Mouse (Mus musculus) lung, postnatal 36 days (tissue): ENCODE measurements around the gene Gm7534.
A peak's percentile ranks its signal among the peaks of the same experiment; 100 is the strongest.
"Not testable (repeated sequence)": the region's sequence is repeated elsewhere in the genome, so short reads cannot be mapped to it uniquely, and the experiment has no call there.

Experiments
- DNase-seq: peaks from one replicate; pipeline ENCODE4 v3.0.0; 2022; ENCODE audit warnings: mixed read lengths

Gm7534 gene

DNA sequence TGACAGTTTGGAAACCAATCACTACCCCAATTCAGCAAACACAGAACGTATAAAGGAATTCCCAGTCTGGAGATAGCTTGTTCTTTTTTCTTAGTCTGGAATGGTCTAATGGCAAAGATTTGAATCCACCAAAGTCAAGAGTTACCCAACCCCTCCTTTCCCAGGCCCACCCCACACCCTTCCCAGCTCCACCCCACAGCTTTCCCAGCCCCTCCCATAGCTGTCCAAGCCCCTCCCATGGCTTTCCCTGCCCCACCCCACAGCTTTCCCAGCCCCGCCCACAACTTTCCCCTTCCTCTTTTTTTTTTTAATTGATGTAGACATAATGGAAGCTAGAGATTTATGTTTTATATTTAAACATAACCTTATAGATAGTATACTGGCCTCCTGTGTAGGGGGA lies 3.4 kb downstream of the Gm7534 start:
- DNase-seq = no peak

DNA sequence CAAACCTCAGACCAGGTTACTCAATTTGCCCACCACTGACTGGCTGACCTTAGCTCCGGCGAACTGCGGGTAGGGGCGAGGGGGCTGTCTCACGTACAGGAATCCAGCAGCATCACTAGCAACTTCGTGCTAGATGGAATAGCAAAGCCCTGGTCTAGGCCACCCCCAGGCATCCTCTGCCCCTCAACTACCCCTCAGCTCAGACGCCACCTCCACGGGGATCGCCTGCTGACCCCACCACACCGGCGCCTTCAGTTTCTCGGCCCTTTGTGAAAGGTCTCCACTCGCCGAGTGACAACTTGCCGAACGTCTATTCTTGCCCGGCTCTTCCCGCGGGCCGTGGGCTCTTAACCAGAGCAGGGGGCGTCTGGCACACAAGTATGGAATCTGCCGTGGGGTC lies 16.5 kb downstream of the Gm7534 start:
- no peak for DNase-seq

DNA sequence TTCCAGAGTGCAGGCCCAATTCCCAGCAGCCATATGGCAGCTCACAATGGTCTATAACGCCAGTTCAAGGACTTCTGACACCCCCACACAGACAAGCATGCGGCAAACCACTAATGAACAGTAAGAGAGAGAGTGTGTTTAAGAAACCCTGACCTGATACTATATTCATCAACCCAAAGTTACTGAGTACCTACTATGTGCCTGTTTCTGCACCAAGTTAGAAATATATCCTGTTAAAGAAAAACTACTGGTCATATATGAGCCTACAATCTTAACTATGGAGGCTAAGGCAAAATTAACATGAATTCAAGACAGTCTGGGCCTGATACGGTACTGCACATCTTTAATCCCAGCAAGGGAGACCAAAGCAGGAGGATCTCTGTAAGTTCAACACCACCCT lies 17.2 kb downstream of the Gm7534 start:
- DNase-seq = no peak

DNA sequence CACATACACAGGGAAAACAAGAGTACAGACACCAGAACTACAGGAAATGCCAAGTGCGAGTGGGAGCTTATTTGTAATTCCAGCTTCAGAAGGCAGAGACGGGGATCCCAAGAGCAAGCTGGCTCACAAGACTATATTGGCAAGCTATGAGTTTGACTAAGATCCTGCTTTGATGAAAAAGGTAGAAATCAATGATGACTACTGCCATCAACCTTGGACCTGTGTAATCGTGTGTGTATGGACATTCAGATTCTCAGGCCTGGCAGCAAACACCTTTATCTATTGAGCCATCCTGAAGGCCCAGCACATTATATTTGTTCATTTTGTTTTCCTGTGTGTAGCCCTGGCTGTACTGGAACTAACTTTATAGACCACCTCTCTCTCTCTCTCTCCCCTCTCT lies 19.1 kb downstream of the Gm7534 start:
- DNase-seq = no peak

DNA sequence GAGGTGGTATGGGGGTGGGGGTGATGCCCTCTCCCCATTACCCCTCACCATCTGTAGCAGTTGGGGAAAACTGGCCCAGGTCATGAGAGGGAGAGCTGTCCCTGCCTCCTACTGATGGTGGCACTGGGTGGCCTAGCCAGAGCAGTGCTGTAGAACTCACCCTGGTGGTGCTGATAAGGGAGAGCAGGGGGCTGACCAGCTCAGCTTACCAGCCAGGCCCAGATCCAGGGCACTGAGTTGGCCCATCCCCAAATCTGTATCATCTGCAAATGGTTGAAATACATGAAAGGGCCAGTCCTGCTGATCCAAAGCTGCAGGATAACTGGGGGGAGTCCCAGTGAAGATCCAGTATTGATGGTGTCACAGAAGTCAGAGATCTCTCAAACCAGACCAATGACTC lies 21.0 kb downstream of the Gm7534 start:
- DNase-seq = no peak

DNA sequence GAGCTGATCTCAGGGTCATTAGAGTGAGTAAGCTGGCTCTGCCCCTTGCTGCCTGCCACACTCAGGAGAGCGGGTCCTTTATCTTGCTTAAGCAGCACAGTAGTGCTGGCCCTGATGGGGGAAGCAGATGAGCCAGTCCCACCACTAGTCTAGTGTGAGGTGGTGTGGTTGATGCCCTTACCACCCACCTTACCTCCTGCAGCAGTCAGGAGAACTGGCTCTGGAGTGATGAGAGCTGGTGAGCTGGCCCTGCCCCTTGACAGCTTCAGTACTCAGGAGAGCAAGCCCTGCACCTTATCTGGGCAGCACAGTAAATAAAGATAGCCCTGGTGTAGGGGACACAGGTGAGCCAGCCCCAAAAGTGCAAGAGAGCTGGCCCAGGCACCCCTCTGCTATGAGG lies 21.7 kb downstream of the Gm7534 start:
- DNase-seq = no peak

DNA sequence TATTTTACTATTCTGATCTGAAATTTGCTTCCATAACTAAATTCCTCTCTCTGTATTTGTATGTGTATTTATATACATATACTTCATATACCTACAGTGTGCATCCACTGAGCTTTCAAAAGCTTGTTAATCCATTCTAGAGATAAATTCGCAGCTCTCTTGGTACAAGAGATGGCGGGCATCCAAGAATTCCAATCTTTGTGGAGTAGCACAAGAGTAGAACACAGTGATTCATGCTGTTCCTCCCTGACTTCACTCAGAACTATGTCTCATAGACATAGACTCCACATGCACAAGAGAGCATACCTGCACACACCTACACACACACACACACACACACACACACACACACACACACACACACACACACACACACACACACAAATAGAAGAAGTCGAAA lies 30.4 kb downstream of the Gm7534 start:
- no peak for DNase-seq

DNA sequence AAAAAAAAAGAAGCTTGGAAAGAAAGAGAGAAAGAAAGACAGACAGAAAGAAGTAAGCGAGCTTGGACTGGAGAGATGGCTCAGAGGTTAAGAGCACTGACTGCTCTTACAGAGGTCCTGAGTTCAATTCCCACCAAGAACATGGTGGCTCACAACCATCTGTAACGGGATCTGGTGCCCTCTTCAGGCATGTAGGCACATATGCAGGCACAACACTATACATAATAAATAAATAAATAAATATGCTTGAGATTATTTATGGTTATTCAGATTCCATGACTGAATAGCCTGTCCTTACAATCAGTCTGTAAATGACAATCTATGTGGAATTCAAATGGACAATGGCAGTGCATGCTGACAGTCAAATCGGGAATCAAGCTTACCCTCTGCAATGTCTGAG lies 35.9 kb downstream of the Gm7534 start:
- DNase-seq = no peak

DNA sequence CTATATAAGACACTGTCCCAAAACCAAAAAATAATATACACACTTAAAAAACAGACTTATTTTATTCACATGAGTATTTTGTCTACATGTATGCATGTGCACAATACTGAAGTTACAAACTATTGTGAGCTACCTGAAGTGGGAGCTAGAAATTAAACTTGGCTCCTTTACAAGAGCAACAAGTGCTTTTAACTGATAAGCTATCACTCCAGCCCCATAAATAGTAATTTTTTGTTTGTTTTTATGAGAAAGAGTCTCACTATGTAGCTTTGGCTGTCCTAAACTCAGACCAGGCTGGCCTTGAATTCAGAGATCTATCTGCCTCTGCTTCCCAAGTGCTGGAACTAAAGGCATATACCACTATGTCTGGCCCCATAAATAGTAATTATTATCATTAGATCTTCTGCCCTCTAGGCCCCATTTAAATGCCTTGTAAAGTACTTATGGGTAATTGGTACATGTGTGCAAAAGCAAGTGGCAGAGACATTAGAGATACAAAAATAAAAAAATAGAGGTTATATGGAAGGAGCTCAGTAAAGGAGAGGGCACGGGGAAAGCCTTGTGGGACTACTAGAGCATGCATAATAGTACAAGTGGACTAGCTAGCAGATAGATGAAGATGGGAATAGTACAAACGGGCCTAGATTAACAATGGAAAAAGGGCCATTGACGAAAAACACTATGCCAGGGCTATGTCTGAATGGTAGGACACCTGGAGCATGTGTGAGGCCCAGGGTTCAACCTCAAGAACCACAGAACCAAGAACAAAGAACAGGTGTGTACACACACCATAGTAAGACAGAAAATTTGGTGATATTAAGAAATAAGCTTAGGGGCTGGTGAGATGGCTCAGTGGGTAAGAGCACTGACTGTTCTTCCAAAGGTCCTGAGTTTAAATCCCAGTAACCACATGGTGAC lies 37.0 kb downstream of the Gm7534 start:
- no peak for DNase-seq

DNA sequence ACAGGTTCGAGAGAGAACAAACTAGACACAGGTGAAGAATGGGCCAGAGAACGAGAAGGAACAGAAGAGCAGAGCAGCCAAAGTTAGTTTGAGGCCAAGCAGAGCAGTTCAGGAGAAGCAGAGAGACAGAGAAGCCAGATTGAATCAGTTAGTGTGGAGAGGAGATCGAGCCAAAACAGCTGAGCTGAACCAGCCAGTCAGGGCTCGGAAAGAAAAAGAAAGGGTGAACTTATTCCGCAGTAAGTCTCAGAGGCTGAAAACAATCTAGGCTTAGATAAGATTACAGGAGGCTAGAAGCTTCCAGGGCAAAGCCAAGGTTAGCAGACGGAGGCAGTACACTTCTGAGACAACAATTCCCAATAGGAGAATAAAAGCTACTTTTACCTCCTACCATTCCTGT lies 37.8 kb downstream of the Gm7534 start:
- no peak for DNase-seq

DNA sequence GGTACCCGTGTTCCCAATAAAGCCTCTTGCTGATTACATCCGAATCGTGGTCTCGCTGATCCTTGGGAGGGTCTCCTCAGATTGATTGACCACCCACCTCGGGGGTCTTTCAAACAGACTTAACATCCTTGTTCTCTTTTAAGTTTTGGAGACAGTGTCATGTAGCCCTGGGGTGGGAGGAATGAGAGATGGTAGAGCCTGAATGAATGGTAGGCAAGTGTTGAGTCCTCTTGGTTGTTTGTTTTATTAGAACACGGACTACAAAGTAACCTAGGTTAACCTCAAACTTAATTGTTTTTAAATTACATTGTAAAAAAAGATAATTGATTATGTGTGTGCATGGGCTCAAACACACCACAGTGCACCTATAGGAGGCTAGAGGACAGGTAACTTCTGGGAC lies 38.2 kb downstream of the Gm7534 start:
- no peak for DNase-seq

DNA sequence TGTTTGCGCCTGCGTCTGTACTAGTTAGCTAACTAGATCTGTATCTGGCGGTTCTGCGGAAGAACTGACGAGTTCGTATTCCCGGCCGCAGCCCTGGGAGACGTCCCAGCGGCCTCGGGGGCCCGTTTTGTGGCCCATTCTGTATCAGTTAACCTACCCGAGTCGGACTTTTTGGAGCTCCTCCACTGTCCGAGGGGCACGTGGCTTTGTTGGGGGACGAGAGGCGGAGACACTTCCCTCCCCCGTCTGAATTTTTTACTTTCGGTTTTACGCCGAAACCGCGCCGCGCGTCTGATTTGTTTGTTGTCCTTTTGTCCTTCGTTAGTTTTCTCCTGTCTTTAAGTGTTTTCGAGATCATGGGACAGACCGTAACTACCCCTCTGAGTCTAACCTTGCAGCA lies 42.7 kb downstream of the Gm7534 start:
- DNase-seq = peak; percentile 60

DNA sequence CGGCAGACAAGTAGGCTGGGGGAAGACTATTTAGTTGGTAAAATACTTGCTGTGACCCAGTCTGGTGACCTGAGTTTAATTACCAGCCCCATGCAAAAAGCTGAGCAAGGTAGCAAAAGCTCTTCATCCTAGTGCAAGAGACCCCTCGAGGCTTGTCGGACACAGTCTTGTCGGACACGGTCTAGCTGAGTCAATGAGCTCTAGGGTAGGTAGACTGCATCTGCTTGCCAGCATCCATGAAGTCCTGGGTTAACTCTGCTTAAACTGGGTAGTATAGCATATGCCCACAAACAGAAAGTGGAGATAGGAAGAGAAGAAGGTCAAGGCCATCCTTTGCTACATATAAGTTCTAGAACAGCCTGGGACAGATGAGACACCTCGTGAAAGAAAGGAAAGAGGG lies 44.0 kb downstream of the Gm7534 start:
- DNase-seq = no peak

DNA sequence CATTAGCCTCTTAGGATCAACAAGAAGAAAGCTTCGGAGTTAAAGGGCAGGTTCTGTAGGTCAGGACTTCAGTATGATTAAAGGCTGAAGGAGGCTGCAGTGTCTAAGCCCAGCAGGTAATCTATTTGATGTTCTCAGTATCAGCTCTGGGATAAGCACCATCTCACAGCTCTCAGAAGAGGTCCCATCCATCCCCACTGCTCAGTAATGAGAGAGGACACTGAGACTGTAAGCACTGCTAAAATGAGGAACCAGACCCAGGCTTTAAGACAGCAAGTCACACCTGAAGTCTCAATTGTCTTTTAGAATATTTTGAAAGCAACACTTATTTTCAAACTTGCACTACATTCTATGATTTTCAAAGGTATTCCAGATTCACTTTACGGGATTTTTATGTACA lies 45.2 kb downstream of the Gm7534 start:
- DNase-seq = no peak

DNA sequence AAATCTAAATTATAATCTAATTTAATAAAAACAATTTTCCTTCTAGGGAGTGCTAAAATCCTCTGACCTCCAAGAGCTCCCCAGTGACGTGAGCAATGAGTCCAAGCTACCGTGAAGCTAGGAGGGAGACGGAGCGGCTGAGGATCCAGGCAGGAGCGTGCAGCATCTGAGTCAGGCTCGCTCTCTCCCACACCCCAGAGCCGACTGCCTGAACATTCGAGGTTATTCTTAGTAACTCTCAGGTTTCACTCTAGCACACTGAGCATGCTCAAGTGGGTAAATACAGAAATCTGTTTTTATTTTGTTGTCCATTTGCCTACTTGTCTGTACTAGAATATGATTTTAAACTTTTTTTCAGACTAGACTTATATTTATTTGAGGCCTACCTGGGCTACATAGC lies 46.1 kb downstream of the Gm7534 start:
- DNase-seq = peak; percentile 42

DNA sequence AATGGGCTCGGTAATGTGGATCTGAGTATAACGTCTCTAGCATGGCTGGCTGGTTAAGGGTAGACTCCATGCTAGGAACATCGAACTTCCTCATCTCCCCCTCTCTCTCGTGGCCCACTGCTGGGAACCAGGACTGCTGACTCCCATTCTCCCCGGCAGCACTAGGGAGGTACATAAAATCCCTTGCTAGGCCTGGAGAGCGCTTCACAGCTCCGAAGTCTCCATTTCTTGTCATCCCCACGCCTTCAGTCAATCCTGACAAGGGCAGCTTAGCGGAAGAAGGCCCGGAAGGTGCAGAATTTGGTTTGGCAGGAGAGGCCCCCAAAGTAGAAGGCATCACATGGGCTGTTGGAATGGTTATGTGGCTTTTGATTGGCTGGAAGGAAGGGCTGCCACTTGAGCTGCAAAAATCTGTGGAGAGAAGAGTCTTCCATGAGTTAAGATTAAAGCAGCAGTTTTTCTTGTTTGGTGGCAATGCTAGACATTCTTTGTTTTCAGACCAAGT lies 46.8 kb downstream of the Gm7534 start:
- no peak for DNase-seq

DNA sequence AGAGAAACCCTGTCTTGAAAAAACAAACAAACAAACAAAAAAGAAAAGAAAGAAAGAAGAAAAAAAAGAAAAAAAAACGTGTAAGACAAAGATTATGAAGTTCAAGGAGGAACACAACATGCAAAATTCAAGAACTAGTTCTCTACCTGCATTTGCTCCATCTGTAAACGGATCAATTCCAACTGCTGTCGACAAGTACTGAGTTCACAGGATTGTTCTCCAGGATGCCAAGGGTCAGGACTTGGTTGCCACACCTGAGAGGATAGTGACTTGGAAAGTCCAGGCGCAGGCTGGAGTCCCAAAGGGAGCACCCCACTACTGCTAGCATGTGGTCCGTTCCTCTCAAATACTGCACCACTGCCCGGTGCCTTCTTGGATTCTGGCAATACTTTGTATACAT lies 47.3 kb downstream of the Gm7534 start:
- DNase-seq = no peak

DNA sequence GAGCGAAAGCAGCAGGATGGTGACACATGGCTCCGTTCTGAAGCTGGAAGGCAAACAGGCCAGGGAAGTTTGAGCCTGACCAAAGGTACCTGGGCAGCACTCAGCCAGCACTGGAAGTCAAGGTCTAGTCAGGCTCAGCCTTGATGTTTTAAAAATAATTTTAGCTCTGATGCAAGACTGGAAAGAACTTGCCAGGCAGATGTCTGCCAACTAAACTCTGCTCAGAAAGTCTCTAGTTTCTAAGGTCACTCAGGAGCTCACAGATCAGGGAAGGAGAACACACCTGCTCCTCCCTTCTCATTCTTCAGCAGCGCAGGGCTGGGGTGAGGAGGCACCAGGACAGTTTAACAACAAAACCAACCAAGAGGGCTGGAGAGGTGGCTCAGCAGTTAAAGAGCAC lies 48.5 kb downstream of the Gm7534 start:
- DNase-seq = no peak

DNA sequence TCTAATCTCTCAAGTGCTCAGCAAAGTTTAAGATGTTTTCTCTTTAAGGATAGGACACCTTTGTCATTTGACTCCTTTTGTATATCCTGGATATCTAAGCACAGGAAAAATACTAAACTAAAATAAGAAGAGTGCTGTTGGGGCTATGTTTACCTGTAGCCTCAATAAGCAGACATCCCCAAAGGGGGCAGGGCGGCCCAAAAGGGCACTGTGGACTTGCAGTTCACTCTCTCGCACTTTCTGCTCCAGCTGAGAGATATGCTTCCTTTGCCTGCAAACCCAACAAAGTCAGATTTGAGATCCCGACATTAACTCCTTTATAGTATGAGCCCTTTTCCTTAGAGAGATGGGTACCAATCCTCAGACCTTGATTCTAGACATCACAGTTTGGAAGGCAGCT lies 49.1 kb downstream of the Gm7534 start:
- DNase-seq = no peak

DNA sequence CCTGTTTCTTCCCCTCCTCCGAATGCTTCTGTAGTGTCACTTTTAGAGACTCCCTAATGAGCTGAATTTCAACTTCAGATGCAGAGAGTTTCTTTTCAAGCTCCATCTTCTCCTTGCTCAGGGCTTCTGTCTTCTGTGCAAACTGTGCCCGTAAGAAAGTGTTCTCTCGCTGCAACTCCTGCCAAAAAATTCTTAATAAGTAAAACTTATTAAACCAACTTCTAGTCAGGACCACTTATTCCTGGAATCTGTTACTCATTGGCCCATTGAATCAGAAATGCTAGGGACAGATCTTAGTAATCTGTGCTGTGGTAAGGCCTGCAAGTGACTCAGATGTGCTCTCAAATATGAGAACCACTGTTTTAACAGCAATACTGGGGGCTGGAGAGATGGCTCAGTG lies 50.7 kb downstream of the Gm7534 start:
- no peak for DNase-seq

DNA sequence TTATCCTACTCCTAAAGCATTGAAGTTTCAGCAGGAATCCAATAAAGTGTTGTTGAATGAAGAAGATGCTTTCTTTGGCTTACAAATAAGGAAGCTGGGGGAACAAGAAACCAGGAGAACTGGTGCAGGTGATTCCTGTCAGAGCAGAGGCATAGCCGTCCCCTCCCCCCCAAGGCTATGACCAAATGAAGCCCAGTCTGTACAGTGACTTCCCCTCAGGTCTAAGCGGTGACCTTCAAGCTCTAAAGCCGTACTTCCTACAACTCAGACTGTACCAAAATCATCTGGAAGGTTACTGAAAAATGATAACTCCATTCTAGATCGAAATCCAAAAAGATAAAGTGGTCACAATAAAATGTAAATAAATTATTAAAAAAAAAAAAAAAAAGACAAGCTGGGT lies 53.4 kb downstream of the Gm7534 start:
- no peak for DNase-seq

DNA sequence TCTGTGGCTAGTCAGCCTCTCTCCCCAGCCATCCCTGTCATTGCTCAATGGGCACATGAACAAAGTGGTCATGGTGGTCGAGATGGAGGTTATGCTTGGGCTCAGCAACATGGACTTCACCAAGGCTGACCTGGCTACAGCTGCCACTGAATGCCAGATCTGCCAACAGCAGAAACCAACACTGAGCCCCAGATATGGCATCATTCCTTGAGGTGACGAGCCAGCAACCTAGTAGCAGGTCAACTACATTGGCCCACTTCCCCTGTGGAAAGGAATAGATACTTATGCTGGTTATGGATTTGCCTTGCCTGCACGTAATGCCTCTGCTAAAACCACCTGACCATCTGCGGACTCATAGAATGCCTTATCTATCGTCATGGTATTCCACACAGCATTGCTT lies 58.5 kb downstream of the Gm7534 start:
- DNase-seq = not testable (repeated sequence)
